Mouse (Mus musculus) right cerebral cortex, postnatal 36 days (tissue): Measurements from ENCODE around the gene Garem2.
"Not testable (repeated sequence)": the region's sequence is repeated elsewhere in the genome, so short reads cannot be mapped to it uniquely, and the experiment has no call there.

ENCODE experiments used
- DNase-seq, 2 experiments: peaks; one replicate each; pipeline ENCODE4 v3.0.0; 2022; ENCODE audit warnings: low spot score in 2 of 2, mixed read lengths in 1 of 2

The Garem2 gene

DNA sequence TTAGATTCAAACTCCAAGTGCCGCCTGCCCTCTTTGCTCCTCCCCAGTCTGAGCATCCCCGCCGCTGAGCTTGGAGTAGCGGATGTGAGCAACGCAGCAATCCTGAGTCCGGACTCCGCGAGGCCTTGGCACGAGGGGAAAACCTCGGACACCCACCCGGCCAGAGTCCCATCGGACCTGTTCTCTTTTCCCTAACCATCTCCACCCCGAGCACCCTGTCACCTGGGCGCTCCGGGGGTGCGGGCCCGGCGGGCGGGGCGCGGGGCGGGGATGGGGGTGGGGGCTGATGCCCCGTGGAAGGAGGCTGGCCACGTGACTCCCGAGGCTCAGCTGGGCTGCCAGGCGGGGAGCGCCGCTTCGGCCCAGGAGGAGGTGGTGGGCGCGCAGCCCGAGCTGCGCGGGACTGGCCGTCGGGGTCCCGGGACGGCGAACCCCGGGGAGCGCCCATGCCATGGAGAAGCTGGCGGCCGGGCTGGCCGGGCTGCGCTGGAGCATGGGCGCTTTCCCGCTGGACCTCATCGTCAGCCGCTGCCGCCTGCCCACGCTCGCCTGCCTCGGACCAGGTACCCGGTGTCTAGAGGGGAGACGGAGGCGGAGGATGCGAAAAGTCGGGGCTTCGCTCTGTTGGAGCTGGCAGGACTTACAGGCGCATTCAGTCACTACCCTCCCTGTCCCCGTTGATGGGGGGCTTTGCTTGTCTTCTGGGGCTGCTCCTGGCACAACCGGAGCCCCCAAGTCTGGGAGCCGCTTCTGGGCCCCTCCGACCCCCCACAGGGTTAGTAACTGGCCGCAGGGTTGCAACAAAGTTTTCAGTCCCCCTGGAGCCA is at the start of gene Garem2:
Gene Garem2, plus strand, starts transcription at position 321 of the 827 bp plus-strand sequence.
- DNase-seq: no peak

DNA sequence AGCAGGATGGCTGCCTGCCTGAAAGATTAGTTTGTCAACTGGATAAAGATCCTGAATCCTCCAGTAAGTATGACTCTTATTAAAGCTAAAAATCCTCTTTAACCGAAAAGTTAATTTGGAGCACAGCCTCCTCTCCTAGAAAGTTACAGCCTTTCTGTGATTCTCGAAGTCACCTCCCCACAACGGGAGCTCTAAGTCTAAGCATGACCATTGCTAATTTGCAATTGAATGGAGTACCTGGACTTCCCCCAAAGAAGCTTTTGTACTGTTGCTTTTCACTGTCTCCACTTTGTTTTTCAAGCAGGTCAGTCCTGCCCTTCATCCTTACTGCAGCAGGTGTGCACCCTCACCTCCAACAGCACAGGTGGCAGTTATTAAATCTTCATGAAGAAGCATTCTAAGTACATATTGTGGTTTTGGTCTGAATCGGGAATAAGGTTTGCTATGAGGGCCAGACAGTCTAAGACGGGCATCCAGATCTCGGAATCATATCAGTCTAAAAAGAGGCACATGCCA is 46.7 kb upstream of the Garem2 start:
- no peak for DNase-seq

DNA sequence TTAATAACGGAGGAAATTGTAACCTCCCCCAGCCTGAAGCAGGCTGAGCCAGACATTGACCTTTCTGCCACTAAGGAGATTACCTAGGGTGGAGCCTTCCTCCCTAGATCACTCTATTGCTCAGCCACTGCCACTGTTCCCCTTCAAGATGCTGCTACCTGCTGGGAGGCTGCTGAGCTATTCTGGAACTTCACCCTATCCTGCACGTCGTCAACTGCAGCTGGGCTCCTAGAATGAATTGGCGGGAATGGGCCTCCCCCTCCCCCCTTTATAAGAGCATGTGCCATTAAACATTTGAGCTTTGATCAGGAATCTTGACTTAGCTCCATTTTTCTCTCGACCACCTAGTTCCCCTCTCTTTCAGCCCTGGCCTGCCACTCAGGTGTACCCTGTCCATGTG is 45.4 kb upstream of the Garem2 start:
- not testable (repeated sequence) for DNase-seq

DNA sequence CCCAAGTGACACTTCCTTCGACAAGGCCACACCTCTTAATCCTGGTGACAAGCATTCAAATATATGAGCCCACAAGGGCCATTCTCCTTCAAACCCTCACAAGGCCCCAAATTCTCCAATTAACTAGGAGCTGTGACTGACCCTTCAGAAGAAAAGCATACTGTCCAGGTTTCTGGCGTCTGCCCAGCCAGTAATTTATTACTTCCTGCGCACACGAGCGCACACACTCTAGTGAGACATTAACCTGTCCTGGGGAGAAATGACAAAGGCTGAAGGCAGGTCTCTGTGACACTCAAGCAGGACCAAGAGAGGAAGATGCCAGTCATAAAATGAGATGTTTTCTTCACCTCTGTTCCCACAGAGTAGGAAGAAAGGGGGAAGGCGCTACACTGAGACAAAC is 37.2 kb upstream of the Garem2 start:
- DNase-seq: no peak

DNA sequence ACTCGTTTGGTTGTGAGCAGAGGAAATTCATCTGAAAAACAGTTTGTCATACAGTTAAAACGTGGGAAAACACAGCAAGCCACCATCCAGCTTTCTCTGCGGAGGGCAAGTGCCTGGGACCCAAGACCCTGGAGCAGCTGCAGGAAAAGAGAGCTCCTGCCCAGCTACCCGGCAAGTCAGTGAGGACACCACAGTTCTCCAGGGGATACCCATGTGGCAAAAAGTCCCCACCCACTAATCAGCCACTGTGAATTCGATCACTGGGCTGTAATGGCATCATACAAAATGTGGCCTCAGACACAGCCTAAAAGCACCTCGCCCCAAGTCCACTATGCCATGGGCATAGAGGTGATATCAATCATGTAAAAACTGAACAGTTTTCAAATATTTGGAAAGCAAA is 33.3 kb upstream of the Garem2 start:
- no peak for DNase-seq

DNA sequence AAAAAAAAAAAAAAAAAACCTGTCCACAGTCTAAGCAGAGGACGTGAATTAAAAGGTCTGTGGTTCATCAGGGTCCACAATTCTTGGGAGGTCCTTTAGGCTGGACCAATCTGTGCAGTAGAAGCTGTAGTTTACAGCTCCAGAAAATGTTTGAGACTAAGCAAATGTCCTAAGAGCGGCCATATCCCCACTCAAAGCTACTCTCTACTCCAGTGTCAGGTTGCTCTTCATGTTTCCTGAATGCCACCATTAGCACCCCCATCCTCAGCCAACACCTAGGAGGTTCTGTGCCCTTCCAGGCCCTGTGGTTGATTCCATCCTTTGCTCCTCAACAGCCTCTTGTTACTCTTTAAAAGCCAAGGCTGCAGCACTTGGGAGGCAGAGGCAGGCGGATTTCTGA is 32.6 kb upstream of the Garem2 start:
- DNase-seq: no peak

DNA sequence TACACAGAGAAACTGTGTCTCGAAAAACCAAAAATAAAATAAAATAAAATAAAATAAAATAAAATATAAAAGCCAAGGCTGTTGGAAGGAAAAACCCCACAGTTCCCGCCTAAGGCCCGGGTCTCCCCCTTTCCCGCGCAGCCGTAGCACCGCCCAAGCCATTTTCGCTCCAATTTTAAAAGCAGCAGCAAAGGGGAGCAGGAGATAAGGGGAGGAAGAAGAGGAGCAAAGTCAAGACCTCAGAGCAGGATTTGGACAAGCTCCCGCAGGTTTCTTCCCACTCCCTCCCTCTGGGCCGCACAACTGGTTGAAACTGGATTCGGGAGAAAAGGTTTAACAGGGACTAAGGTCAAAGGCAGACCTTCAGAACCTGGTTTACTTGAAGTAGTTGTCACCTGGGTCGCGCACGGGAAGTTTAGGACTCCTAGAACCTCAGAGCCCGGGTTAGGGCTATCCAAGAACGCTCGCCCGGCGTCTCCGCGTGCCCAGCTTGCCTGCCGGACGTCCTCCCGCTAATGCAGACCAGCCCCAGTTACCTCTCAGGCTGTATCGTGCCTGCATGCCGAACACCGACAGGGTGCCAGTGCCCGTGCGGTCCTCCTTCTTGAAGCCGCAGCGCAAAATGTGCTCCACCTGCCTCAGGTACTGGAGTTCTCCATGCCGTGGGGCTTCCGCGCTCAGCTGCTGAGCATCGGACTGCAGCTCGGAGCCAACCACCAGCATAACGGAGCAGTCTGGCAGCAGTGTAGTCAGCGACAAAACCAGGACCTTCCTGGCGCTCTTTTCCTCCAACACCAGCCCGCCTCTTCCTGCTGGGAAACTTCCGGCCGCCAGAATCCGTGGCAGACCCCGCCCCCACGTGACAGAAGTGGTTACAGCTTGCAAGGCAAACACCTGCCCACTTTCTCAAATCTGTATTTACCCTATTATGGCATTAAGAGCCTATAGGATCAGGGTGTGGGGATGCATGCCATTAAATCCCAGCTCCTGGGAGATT is 31.8 kb upstream of the Garem2 start, which contains the start of gene Tyms:
Gene Tyms, minus strand, starts transcription at position 793 of the 997 bp plus-strand sequence.
- DNase-seq: peak; percentile 50 to 56

DNA sequence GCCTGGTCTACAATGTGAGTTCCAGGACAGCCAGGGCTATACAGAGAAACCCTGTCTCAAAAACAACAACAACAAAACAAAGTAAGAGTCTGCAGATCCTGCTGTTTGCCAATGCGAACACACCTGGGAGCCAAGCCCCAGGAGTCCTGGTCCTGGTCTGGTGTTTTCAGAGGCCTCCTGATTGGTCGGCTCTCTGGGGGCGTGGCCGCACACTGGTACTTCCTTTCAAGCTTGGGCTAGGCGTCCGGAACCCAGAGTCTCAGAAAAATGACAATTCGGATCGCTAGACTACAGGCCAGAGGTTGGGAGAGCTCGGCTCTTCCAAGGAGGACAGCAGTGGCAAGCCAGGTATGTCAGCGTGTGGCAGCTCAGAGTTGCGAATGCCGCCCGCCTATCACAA is 12.3 kb upstream of the Garem2 start:
- no peak for DNase-seq

DNA sequence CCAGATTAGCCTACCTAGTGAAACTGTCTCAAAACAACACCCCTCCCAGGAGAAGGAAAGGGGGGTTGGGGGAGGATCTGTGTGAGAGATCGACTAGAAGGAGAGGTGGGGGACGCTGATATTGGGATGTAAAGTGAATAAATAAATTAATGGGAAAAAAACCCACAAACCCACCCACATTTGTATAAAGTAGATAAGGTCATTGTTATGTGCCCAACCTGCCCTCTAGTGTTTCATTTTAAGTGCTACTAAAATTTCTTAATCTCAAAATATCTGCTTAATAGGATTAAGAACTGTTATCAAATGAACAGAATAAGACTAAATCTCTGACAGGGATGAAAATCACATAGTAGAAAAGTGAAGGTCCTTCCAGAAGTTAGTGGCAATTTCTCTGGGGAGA is 10.6 kb upstream of the Garem2 start:
- no peak for DNase-seq

DNA sequence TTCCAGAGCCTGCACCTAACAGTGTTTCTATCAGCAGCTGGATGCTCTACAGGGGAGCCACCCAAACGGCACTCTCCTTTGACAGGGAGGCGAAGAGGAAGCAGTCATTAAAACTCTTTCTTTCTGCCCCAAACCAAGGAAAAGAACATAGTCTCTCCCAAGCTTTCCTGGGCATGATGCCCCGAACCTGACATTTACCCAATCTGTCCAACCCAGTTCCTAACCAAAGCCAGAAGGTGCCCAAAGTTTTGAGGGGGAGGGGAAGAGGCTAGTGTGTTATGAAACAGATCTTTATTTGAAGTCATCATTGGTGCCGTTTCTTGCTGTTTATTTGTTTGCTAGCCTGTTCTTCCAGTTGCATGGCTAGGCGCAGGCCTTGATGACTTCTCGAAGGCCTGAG is 9.2 kb upstream of the Garem2 start:
- DNase-seq: no peak

DNA sequence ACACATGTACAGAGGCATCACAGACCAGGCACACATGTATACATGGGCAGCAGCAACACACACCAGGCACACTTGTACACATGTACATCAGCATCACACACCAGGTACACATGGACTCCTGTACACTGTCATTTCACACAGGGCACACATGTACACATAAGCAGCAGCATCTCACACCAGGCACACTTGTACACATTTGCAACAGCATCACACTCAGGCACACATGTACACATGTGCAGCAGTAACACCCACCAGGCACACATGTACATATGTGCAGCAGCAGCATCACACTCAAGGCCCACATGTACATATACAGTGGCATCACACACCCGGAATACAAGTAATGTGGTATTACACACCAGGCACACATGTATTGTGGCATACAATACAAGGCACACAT is 6.7 kb upstream of the Garem2 start:
- no peak for DNase-seq

DNA sequence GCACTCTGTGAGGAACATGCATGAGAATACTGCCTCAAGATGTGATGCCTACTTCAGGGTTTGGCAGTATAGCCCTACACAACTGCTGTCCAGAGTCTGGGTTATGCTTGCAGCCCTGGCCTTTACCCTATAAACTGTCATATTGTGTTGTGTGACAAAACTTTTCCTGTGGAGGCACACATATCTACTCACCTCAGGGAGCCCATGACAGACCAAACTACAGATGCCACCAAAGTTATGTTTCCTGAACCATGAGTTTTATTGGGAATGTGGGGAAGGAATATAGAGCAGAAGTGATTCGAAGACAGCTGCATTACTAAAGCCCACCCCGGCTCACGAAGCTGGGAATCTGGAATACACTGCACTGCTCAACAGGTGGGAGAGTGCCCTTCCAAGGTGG is 1.6 kb upstream of the Garem2 start:
- DNase-seq: no peak

DNA sequence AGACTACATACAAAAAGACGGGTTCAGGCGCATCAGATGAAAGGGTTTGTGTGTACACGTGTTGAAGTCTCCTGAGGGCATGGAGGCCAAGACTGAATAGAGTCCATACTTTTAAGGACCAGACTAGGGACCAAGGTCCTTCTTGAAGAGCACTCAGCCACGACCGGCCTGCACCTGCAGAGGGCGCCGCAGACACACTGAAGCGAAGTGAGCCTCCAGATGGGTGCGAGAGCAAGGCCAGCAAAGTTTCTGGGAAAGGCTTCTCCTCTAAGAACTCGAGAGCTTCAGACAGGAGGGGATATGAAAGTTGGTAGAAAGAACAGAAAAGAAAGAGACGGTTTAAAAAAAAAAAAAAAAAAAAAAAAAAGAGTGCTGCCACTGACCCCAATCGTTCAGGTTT is 622 bp upstream of the Garem2 start:
- DNase-seq: no peak

DNA sequence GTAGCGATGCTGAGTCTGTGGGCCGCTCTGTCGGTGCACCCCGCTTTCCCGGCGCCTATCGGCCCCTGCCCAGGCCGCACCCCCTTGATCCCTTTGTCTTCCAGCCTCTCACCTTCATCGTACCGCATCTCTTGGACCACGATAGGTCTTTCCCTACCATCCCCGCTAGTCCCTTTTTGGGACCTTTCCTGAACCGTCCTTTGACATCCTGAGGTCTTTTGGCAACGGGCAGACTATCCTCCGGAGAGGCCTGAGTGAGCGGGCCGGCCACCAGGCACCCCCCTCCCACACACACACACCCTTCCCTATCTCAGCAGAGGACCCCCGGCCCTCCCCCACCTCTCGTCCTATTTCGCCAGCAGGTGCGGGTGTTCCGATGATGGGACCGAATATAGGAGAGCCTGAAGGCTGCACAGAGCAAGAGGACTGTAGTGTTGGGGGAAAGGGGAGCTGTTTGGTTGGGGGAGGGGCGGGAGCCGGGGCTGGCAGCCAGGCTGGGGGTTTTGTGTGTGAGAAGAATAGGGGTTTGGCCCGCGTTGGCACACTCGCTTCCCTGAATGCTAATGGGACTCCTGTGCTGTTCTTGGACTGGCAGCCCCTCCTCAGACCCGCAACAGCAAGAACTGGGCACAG is 823 bp downstream of the Garem2 start, which contains the start of gene 3110082J24Rik:
Gene 3110082J24Rik, minus strand, starts transcription at position 419 of the 633 bp plus-strand sequence.
- DNase-seq: no peak

DNA sequence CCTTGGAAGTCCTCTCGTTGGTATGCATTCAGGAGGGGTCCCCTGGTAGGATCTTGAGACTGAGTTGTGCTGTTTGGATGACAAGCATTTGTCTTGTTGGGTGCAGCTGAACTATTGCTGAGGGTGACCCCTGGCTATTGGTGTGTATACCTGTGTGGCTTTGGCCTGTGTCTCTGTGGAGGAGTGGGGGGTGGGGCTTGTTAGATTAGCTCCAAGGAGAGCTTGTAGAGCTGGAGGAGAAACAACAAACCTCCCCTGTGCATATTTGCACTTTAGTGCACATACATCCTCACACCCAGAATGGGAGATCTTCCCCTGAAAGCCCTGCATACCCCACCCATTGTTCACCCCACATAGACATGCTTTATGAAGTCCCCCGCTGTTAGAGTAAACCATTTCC is 1.8 kb downstream of the Garem2 start:
- DNase-seq: no peak

DNA sequence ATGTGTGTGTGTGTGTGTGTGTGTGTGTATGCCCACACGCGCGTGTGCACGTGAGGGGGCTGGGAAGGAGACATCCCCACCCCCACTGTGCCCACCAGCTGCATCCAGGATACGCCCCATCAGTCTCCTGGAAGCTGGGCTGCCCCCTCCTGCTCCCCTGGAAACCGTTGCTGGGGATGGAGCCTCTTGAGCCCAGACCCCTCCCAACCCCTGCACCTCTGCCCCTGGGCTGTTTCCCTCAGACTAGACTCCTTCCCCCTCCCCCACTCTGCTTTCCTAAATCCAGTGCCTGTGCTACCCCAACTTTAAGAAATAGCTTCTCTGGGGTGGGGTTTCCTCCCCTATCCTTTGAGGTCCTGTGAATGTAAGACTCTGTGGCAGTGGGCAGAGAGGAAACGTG is 2.2 kb downstream of the Garem2 start:
- no peak for DNase-seq

DNA sequence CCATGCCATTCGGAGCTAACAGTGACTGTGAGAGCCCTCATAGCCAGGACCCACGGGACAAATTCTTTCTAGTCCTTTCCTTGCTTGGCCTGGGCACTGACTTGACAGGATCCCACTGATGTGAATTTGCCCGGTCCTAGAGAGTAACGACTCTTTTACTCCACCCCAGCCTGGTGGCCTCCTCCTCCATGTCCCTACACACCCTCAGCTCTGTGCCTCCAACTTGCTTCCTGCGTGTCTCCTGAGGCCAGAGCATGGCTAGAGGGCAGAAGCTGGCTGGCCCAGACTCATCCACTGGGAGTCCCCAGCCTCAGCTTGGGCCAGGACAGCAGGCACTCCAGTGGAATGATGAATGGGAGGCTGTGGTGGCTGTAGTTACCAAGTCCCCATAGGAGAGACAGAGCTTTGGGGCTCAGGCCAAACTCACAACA is 2.7 kb downstream of the Garem2 start:
- DNase-seq: no peak

DNA sequence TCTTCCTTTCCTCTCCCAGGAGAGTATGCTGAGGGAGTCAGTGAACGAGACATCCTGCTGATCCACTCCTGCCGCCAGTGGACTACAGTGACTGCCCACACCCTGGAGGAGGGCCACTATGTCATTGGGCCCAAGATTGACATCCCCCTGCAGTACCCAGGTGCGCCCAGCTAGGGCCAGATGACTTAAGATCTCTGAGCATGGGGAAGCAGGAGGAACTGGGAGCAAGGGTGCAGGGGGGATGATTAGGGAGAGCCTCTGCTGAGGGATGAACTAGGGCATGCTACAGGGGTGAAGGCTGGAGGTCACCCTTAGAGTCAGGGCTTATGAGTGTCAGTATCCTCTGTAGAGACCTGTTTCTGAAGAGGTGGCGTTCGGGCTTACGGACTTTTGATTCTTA is 3.3 kb downstream of the Garem2 start:
- DNase-seq: no peak

DNA sequence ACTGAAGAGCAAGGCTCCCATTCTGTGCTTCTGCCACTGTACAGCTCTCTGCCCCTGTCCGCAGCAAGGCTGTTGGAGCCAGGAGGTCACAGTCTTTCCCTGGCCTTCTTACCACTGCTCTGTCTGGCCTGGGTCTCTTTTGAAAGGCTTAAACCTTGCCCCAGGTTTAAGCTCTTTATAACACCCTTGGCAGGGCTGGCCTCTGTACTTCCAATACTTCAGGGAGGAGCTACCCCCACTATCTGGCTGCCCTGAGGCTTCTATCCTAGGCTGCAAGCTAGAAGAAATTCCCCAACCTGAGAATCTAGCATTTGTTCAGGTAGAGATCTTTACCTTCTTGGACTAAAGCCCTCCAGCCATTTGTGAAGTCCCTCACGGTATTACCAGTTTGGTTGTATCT is 4.9 kb downstream of the Garem2 start:
- no peak for DNase-seq

DNA sequence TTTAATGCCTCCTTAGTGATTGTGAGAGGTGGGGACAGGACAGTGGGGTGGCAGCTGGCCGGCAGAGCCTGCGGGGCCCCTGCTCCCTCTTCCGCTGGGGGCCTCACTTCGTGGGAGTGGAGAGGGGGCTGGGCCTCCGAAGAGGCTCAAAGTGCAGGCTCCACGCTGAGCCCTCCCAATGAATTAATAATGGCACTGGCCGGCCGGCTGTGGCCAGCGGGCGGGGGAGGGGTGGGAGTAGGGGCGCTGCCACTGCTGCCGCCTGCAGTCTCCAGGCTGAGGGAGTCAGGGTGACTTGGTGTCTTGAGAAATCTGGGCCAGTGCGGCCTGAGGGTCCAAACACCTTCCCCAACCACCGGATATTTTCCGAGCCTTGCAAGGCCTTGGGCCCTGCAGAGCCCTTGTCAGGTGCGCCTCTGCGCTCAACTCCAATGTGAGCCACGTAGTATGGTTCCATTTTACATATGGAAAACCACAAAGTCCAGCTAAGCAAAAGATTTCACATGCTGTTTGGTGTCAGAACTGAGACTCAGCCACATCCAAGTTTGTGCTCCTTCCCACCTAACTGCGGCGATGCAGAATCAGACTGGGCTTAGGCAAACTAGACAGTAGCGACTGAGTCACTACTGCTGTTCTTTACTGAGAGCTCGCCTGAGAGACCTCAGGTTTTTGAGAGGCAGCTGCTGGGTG is 5.6 kb downstream of the Garem2 start:
- DNase-seq: no peak

DNA sequence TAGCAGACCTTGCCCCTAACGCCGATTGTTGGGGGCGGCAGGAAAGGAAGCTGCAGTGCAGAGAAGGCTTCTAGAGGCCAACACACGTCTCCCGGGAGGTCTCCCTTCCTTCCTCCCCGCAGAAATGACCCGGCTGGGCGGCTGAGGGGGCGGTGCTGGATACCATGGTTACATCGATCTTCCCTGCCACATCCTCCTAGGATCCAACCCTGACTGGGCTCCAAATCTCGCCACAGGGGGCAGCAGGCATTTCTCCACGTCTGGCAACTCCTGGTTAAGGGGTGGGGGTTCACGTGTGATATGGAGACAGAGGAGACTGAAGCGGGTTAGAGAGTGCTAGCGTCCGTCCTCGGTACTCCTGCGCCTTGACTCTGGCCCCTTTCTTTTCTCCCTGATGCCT is 6.2 kb downstream of the Garem2 start:
- DNase-seq: no peak
